Mouse (Mus musculus): ENCODE measurements around the gene Heatr6.
A peak's percentile ranks its signal among the peaks of the same experiment; 100 is the strongest.

The Heatr6 gene

GRCm38 (mm10) chr11:83802166-83802565 is 48.7 kb downstream of the Heatr6 start:
- peak; percentile 34 for DNase-seq (ENCODE audit: low spot score)

- DNase-seq (ENCODE audit: low spot score): no peak
Measured at GRCm38 (mm10) chr11:83802581-83802980, 49.1 kb downstream of the Heatr6 start.

- DNase-seq (ENCODE audit: low spot score): no peak
Measured at GRCm38 (mm10) chr11:83810441-83810840, 56.9 kb downstream of the Heatr6 start.

GRCm38 (mm10) chr11:83815191-83815590 is 61.7 kb downstream of the Heatr6 start:
- DNase-seq (ENCODE audit: low spot score): peak; percentile 23

GRCm38 (mm10) chr11:83815628-83816027 is 62.1 kb downstream of the Heatr6 start:
- peak; percentile 67 for DNase-seq (ENCODE audit: low spot score)

GRCm38 (mm10) chr11:83817048-83817447 is 63.6 kb downstream of the Heatr6 start:
- DNase-seq (ENCODE audit: low spot score): no peak

GRCm38 (mm10) chr11:83817994-83818393 is 64.5 kb downstream of the Heatr6 start:
- DNase-seq (ENCODE audit: low spot score): no peak

GRCm38 (mm10) chr11:83818591-83819127 is 65.2 kb downstream of the Heatr6 start:
- no peak for DNase-seq (ENCODE audit: low spot score)

GRCm38 (mm10) chr11:83819806-83820483 is 66.4 kb downstream of the Heatr6 start:
- peak; percentile 26 for DNase-seq (ENCODE audit: low spot score)

- no peak for DNase-seq (ENCODE audit: low spot score)
Measured at GRCm38 (mm10) chr11:83826142-83826541, 72.6 kb downstream of the Heatr6 start.

- DNase-seq (ENCODE audit: low spot score): no peak
Measured at GRCm38 (mm10) chr11:83828553-83829142, 75.2 kb downstream of the Heatr6 start.

GRCm38 (mm10) chr11:83832389-83832788 is 78.9 kb downstream of the Heatr6 start:
- no peak for DNase-seq (ENCODE audit: low spot score)

Measured in urinary bladder, postnatal 25 days (tissue).